Mouse (Mus musculus): ENCODE measurements at regions not wholly inside any gene's neighbourhood (a gene's known extent, or its start where the extent isn't known, plus 50 kb on each side); places are given as distances from the start of the nearest gene placed in this dataset.
A peak's percentile ranks its signal among the peaks of the same experiment; 100 is the strongest.

DNA sequence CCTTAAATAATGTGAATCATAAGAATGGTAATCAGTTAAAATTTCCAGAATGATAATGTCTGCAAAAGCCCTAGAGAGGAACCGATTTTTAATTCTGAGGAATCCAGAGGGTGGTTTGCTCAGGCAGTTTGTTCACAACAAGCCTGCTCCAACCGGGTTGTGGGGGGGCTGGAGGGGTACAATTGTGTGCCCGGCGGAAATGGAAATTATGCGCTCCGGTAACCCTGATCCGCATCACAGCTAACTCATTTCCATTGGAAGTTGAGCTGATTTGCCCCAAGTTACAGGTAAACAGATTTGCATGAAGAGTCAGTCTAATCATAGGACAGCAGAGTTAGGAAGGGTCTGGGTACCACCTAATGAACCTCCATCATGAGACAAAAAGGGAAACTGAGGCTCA is 369.9 kb upstream of the Jarid2 start:
- no peaks in the 10 kb centered on the region for H3K27me3 ChIP-seq (ENCODE audit: insufficient read depth, low read length)
- no peaks in the 10 kb centered on the region for H3K9me3 ChIP-seq (ENCODE audit: low read length)
- H3K4me3 ChIP-seq (ENCODE audit: low read length): no peak overlapping the region
- H3K36me3 ChIP-seq (ENCODE audit: insufficient read depth, low read length): no peaks in the 10 kb centered on the region
- no peak for ATAC-seq (ENCODE audit: low FRiP score, low TSS enrichment)
- WGBS: 59% methylated on average over 7 of the region's 7 CpGs
- peaks cover 50% of the 10 kb centered on the region for H3K4me1 ChIP-seq (ENCODE audit: insufficient read depth, low read length)
- no peak overlapping the region for H3K4me2 ChIP-seq (replicated peaks; ENCODE audit: low read depth, low read length)
- H3K9ac ChIP-seq (replicated peaks; ENCODE audit: low read length): no peak overlapping the region
- H3K27ac ChIP-seq (ENCODE audit: low read length): no peak overlapping the region

DNA sequence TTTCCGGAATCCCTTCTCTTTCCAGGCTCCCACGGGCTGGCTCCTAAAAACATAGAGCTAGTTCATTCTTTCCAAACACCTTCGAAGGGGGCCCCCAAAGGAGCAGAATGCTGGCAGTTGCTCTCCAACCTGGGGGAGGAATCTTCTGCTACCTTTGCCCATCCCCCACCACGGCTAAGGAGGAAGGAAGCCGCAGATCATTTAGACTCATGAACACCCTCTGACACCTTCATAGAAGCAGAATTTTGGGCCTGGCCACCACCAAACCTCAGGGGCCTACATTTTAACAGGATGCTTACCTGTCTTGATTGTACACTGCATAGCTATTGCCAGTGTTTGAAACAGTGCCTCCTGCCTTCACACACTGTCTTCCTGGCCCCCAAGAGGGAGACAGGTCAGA is 369.3 kb upstream of the Jarid2 start:
- 55% methylated on average over 5 of the region's 5 CpGs for WGBS

DNA sequence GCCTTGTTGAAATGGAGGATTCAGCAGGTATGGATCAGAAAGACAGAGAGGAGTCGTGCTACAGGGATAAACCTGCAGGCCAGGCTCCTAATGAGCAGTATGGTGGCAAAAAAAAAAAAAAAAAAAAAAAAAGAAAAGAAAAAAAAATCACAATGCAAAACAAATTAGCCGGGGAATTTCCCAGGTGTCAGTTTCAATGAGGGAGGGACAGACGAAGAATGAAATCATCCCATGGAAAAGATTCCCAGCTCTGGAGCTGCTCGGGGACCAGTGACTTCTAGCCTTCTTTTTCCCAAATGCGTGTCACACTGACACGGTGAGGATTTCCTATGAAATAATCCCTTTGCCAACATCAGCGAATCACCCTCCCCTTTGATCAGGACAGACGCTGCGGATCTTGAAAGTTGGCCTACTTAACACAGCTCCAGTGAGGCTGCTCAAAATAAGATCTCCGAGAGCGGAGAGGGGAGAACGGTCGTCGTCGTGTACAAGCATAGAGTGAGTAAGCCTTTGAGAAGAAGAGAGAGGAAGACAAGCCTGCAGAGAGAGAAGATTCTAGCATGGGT is 368.5 kb upstream of the Jarid2 start:
- Histone ChIP-seq H3K9me3 (ENCODE audit: low read length) (no peaks in the 10 kb centered on the region), H3K4me2 (replicated peaks; ENCODE audit: low read depth, low read length) (no peak overlapping the region), H3K4me3 (ENCODE audit: low read length) (no peak overlapping the region), H3K4me1 (ENCODE audit: insufficient read depth, low read length) (peaks cover 39% of the 10 kb centered on the region), H3K9ac (replicated peaks; ENCODE audit: low read length) (no peak overlapping the region), H3K27ac (ENCODE audit: low read length) (no peak overlapping the region), H3K36me3 (ENCODE audit: insufficient read depth, low read length) (no peaks in the 10 kb centered on the region), H3K27me3 (ENCODE audit: insufficient read depth, low read length) (no peaks in the 10 kb centered on the region)
- no peak for ATAC-seq (ENCODE audit: low FRiP score, low TSS enrichment)
- WGBS: 57% methylated on average over 15 of the region's 15 CpGs

More for the DNA sequence above, 369.3 kb upstream of the Jarid2 start:
- H3K4me2 ChIP-seq (replicated peaks; ENCODE audit: low read depth, low read length): no peak overlapping the region
- H3K27me3 ChIP-seq (ENCODE audit: insufficient read depth, low read length): no peaks in the 10 kb centered on the region
- H3K36me3 ChIP-seq (ENCODE audit: insufficient read depth, low read length): no peaks in the 10 kb centered on the region
- H3K4me3 ChIP-seq (ENCODE audit: low read length): no peak overlapping the region
- H3K27ac ChIP-seq (ENCODE audit: low read length): no peak overlapping the region
- no peaks in the 10 kb centered on the region for H3K9me3 ChIP-seq (ENCODE audit: low read length)
- H3K4me1 ChIP-seq (ENCODE audit: insufficient read depth, low read length): peaks cover 44% of the 10 kb centered on the region
- H3K9ac ChIP-seq (replicated peaks; ENCODE audit: low read length): no peak overlapping the region
- no peak for ATAC-seq (ENCODE audit: low FRiP score, low TSS enrichment)

DNA sequence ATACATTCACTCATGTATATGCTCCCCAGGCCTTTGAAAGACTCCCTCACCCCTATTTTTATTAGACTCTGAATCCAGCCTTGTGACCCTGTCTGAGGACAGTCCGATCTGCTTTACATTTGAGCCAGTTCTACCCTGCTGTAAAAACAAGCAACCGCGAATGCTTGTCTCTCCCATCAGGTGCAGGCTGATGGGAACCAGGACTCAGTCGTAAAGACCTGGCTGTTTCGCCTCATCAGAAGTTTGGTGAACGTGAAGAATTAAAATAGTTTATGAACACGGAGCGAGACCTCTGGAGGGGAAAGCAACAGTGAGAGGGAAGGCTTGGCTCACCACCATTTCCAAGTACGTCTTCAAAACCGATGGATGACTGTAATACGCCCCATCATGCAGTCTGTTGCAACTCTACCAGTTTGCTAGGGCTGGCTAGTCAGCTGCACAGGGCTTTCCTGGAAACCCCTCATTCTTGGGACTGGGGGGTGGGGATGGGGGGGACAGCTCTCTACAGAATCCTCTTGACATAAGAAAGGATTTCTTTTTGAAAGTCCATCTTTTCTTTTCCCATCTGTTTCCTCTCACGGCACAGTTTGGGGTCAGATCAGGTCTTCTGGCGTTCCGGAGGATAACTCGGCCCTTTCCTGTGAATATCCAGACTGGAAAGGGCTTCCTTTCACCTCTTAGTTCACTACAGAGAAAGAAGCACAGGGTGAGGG is 366.8 kb upstream of the Jarid2 start:
- Histone ChIP-seq H3K36me3 (ENCODE audit: insufficient read depth, low read length) (no peaks in the 10 kb centered on the region), H3K27ac (ENCODE audit: low read length) (peak overlapping the region; percentile 63), H3K4me3 (ENCODE audit: low read length) (no peak overlapping the region), H3K27me3 (ENCODE audit: insufficient read depth, low read length) (no peaks in the 10 kb centered on the region), H3K4me1 (ENCODE audit: insufficient read depth, low read length) (peaks cover 35% of the 10 kb centered on the region), H3K9me3 (ENCODE audit: low read length) (no peaks in the 10 kb centered on the region), H3K9ac (replicated peaks; ENCODE audit: low read length) (no peak overlapping the region), H3K4me2 (replicated peaks; ENCODE audit: low read depth, low read length) (no peak overlapping the region)
- ATAC-seq (ENCODE audit: low FRiP score, low TSS enrichment): peak; percentile 35; the same call in 1 of the 2 replicates
- WGBS: 27% methylated on average over 15 of the region's 15 CpGs

DNA sequence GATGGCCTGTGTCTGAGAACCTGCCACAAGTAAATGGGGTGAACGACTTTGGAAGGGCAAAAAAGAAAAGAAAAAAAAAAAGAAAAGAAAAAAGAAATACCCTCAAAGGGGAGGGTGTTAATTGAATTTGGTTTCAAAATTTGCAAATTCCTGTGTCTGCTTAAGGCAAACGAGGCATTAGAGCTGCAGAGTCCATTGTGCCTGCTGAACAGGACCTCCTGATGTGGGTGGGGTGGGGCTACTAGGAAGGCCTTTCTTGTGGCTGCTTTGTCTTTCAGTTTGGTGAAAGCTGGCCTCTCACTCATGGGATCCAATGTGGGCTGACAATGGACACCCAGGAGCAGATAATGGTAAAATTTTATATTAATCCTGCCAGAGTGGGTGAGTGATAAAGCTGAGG is 366.3 kb upstream of the Jarid2 start:
- no peak for ATAC-seq (ENCODE audit: low FRiP score, low TSS enrichment)
- 20% methylated on average over 2 of the region's 2 CpGs for WGBS
- no peak overlapping the region for H3K4me2 ChIP-seq (replicated peaks; ENCODE audit: low read depth, low read length)
- no peaks in the 10 kb centered on the region for H3K9me3 ChIP-seq (ENCODE audit: low read length)
- H3K4me1 ChIP-seq (ENCODE audit: insufficient read depth, low read length): peaks cover 35% of the 10 kb centered on the region
- no peaks in the 10 kb centered on the region for H3K36me3 ChIP-seq (ENCODE audit: insufficient read depth, low read length)
- H3K27me3 ChIP-seq (ENCODE audit: insufficient read depth, low read length): no peaks in the 10 kb centered on the region
- peak overlapping the region; percentile 63 for H3K27ac ChIP-seq (ENCODE audit: low read length)
- no peak overlapping the region for H3K9ac ChIP-seq (replicated peaks; ENCODE audit: low read length)
- no peak overlapping the region for H3K4me3 ChIP-seq (ENCODE audit: low read length)

DNA sequence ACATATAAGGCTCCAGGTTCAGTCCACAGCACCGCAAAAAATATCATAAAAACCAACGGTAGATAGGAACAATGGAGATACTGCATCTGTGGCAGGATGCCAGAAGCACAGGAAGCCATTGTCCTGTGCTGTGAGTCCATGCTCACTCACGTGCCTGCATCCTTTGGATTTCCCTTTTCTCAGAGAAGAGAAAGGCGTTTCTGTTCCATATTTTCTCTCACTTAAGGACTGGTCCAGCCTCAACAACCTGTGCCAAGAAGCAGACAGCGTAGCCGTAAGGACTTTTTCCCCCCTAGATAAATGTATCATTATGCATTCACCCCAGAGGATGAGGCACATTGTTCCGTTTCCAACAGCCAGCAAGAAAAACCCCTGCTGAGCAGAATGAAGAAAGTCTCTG is 360.0 kb upstream of the Jarid2 start:
- Histone ChIP-seq H3K36me3 (ENCODE audit: insufficient read depth, low read length) (no peaks in the 10 kb centered on the region), H3K4me2 (replicated peaks; ENCODE audit: low read depth, low read length) (no peak overlapping the region), H3K4me1 (ENCODE audit: insufficient read depth, low read length) (peaks cover 12% of the 10 kb centered on the region), H3K9ac (replicated peaks; ENCODE audit: low read length) (no peak overlapping the region), H3K9me3 (ENCODE audit: low read length) (no peaks in the 10 kb centered on the region), H3K4me3 (ENCODE audit: low read length) (no peak overlapping the region), H3K27ac (ENCODE audit: low read length) (no peak overlapping the region), H3K27me3 (ENCODE audit: insufficient read depth, low read length) (no peaks in the 10 kb centered on the region)
- WGBS: 77% methylated on average over 7 of the region's 7 CpGs
- no peak for ATAC-seq (ENCODE audit: low FRiP score, low TSS enrichment)

DNA sequence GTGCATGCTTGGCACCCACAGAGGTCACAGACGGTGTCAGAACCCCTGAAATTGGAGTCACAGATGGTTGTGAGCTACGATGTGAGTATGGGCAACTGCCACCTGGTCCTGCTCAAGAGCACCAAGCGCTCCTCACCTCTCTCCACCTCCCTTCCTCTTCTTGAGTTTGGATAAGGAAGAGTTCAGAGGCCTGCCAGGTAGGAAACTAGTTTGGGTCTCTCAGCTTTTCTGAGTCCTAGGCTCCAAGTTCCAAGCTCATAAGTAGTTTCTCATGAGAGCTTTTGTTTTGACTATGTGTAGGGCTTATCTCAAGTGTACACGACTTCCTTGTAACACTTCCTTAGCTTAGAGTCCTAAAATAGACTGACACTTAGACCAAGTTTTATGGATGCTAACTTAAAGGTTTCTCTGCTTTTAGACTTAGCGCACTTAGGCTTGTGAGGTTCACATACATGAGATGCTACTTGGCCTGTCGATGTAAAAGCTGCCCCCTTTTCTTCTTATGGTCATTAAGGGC is 356.9 kb upstream of the Jarid2 start:
- ATAC-seq (ENCODE audit: low FRiP score, low TSS enrichment): no peak
- no peaks in the 10 kb centered on the region for H3K36me3 ChIP-seq (ENCODE audit: insufficient read depth, low read length)
- no peak overlapping the region for H3K4me3 ChIP-seq (ENCODE audit: low read length)
- H3K27ac ChIP-seq (ENCODE audit: low read length): 0 out of 2 replicates have a peak overlapping the region, but pooled peaks have one; percentile 52
- no peaks in the 10 kb centered on the region for H3K27me3 ChIP-seq (ENCODE audit: insufficient read depth, low read length)
- no peaks in the 10 kb centered on the region for H3K9me3 ChIP-seq (ENCODE audit: low read length)
- WGBS: 70% methylated on average over 6 of the region's 6 CpGs
- no peak overlapping the region for H3K4me2 ChIP-seq (replicated peaks; ENCODE audit: low read depth, low read length)
- peaks cover 7% of the 10 kb centered on the region for H3K4me1 ChIP-seq (ENCODE audit: insufficient read depth, low read length)
- H3K9ac ChIP-seq (replicated peaks; ENCODE audit: low read length): no peak overlapping the region

DNA sequence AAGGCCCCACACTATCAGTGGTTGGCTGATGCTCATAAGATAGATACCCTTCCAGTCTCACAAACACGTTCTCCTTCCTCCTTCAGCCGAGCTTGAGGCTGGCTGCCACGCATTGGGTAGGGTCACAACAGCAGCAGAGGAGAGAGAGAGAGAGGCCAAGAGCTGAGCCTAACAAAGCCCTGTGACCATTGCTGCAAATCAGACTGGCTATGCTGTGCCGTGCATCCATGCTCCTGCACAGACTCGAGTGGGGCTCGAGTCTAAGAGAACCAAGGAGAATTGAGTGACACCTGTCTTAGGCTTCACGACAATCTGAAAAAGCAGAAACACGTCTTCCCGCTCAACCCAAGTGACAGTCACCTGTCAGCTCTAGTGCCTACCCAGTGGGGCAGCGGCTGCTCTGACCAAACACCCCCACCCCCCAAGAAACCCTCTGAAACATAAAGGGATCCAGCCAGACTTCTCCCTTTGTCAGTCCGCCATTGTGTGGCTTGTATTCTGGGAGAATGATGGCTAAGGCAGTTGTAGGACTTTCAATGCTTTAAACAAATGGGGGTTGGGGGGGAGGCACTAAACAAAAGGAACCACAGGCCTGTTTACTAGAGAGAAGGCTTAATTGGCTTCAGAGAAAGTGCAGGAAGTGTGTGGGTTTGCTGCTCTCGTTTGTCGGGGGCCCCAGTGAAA is 353.7 kb upstream of the Jarid2 start:
- H3K27me3 ChIP-seq (ENCODE audit: insufficient read depth, low read length): no peaks in the 10 kb centered on the region
- H3K27ac ChIP-seq (ENCODE audit: low read length): no peak overlapping the region
- ATAC-seq (ENCODE audit: low FRiP score, low TSS enrichment): no peak
- H3K4me3 ChIP-seq (ENCODE audit: low read length): no peak overlapping the region
- no peak overlapping the region for H3K4me2 ChIP-seq (replicated peaks; ENCODE audit: low read depth, low read length)
- H3K4me1 ChIP-seq (ENCODE audit: insufficient read depth, low read length): no peaks in the 10 kb centered on the region
- no peaks in the 10 kb centered on the region for H3K36me3 ChIP-seq (ENCODE audit: insufficient read depth, low read length)
- WGBS: 71% methylated on average over 11 of the region's 13 CpGs
- no peaks in the 10 kb centered on the region for H3K9me3 ChIP-seq (ENCODE audit: low read length)
- no peak overlapping the region for H3K9ac ChIP-seq (replicated peaks; ENCODE audit: low read length)

DNA sequence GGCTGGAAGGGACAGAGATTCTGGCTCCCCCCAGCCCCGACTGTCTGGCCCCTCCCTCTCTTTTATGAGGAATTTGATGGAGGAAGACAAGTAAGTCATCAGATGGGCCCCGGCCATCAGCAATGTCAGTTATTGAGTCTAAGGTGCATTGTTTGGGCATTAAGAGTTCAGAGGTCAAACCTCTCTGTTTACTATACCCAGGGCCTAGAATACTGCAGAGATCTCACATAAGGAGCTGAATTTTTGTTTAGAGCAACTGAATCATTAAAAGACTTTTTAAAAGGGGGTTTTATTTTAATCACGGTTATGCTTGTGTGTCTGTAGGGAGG is 353.1 kb upstream of the Jarid2 start:
- no peak overlapping the region for H3K9ac ChIP-seq (replicated peaks; ENCODE audit: low read length)
- no peaks in the 10 kb centered on the region for H3K4me1 ChIP-seq (ENCODE audit: insufficient read depth, low read length)
- no peak overlapping the region for H3K4me3 ChIP-seq (ENCODE audit: low read length)
- H3K36me3 ChIP-seq (ENCODE audit: insufficient read depth, low read length): no peaks in the 10 kb centered on the region
- H3K9me3 ChIP-seq (ENCODE audit: low read length): no peaks in the 10 kb centered on the region
- no peaks in the 10 kb centered on the region for H3K27me3 ChIP-seq (ENCODE audit: insufficient read depth, low read length)
- 48% methylated on average over 3 of the region's 3 CpGs for WGBS
- H3K27ac ChIP-seq (ENCODE audit: low read length): no peak overlapping the region
- no peak overlapping the region for H3K4me2 ChIP-seq (replicated peaks; ENCODE audit: low read depth, low read length)
- no peak for ATAC-seq (ENCODE audit: low FRiP score, low TSS enrichment)

Measured in kidney, embryonic 16.5 days (tissue).